Mouse (Mus musculus) cerebellum, adult (tissue): ENCODE results near the gene Msrb3.

ENCODE experiments used
- ATAC-seq: cut with Nextera tagmentation; 2 replicates; pipeline ENCODE4 v1.9.2; 2017; ENCODE audit warnings: mild to moderate bottlenecking, moderate library complexity, mixed read lengths; ENCODE audit not compliant: insufficient number of reproducible peaks, low FRiP score, low TSS enrichment

Msrb3 gene

DNA sequence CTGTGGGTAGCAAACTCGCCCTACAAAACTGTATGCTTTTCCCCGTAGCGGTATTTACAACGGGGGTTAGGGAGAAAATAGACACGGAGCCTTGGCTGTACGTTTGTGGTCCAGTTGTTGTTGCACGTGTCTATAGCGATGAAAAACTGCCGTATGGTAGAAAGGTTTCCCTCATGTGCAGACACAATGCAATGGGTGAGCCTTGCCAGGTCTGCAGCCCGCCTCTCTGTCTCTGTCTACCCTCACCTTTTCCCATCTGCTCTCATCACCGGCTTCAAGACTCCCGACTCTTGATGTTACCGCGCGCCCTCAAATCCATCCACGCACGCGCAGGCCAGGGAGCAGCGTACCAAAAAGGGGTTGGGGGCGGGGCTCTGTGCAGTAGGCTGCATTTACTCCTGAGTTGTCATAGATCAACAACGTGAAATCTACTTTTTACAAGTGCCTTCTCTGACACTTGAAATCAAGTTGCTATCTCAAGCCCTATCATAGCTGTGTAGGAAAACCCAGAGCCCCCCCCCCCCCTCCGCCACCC lies 29.6 kb downstream of the Msrb3 start:
- no peak for ATAC-seq

GRCm38 (mm10) chr10:120864446-120864845 lies 34.5 kb downstream of the Msrb3 start:
- ATAC-seq = no peak

- no peak for ATAC-seq
Measured at GRCm38 (mm10) chr10:120861674-120862073, 37.2 kb downstream of the Msrb3 start.

- ATAC-seq = no peak
Measured at GRCm38 (mm10) chr10:120861194-120861593, 37.7 kb downstream of the Msrb3 start.

- no peak for ATAC-seq
Measured at GRCm38 (mm10) chr10:120857531-120858001, 41.3 kb downstream of the Msrb3 start.

GRCm38 (mm10) chr10:120854329-120854728 lies 44.6 kb downstream of the Msrb3 start:
- no peak for ATAC-seq

GRCm38 (mm10) chr10:120853816-120854215 lies 45.1 kb downstream of the Msrb3 start:
- ATAC-seq = no peak

- no peak for ATAC-seq
Measured at GRCm38 (mm10) chr10:120851196-120851781, 47.6 kb downstream of the Msrb3 start.

DNA sequence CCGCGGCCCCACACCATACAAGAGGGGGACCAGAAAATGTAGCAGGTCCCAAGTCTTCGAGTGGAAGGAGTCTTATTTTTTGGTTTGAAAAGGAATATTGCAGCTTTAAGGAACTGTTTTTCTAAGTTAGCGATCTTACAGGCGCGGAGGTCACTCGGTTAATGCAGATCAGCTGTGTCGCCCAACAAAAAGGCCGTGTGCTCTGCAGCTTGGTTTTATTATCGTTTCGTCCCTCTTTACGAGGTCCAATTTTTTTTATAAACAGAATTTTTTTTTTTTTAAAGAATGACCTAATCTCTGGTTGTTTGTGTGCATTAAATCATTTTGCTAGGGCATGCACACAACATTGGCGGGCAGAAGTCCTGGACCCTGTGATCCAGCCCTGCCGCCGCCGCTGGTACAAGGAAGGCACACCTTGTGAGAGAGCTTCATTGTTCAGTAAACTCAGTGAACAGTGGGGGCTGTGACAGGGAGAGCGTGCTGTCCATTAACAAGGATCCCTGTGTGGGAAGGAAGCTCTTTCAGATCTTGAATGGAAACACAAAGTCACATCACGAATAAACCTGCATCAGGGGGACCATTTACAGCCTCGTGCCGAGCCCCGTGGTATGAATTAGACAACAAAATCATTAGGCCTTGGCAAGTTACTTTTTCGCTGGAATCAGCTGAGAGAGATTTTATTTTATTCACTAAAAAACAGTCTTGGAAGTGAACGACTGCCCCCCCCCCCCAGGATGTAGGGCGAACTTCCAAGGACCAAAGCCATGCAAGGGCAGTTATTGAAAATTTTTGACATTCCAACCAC lies 48.3 kb downstream of the Msrb3 start:
- ATAC-seq = no peak

- no peak for ATAC-seq
Measured at GRCm38 (mm10) chr10:120848677-120849076, 50.2 kb downstream of the Msrb3 start.

DNA sequence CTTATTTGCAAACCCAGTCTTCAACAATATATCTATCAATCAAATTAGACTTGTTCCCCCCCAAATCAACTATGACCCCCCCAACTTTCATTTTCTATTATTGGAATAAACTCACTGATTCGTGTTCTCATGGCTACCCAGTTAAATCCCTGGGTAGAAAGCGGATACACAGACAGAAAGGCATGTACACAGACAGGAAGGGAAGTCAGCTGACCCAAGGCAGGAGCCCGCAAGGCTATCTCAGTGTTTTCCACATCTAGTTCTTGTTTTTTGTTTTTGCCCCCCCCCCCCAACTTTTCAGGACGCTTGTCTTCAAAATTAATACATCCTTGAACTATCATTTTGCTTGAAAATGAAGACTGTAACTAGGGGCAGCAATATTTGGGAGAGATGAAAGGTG lies 51.1 kb downstream of the Msrb3 start:
- ATAC-seq = no peak

GRCm38 (mm10) chr10:120839966-120840365 lies 58.9 kb downstream of the Msrb3 start:
- no peak for ATAC-seq

GRCm38 (mm10) chr10:120834531-120834930 lies 64.4 kb downstream of the Msrb3 start:
- no peak for ATAC-seq

DNA sequence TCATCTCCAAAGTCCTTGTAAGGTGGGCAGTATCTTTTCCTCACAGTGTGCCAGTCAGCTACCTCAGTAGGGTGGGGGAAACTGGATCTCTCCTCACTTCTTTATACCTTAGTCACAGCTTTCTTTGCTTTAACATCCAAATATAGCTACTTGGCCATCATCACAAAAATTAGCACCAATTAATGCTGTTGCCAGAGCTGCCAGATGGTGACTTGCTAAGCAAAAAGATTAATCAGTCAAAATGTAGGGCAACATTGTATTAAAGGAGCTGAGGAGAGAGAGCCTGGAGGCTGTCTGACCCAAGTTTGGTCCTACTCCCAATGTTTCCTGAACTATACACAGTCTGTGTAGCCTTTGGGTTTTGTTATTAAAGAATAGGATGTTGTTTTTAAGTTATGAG lies 65.1 kb downstream of the Msrb3 start:
- peak; percentile 37; the same call in 1 of the 2 replicates for ATAC-seq

GRCm38 (mm10) chr10:120827761-120828160 lies 71.1 kb downstream of the Msrb3 start:
- ATAC-seq = no peak

DNA sequence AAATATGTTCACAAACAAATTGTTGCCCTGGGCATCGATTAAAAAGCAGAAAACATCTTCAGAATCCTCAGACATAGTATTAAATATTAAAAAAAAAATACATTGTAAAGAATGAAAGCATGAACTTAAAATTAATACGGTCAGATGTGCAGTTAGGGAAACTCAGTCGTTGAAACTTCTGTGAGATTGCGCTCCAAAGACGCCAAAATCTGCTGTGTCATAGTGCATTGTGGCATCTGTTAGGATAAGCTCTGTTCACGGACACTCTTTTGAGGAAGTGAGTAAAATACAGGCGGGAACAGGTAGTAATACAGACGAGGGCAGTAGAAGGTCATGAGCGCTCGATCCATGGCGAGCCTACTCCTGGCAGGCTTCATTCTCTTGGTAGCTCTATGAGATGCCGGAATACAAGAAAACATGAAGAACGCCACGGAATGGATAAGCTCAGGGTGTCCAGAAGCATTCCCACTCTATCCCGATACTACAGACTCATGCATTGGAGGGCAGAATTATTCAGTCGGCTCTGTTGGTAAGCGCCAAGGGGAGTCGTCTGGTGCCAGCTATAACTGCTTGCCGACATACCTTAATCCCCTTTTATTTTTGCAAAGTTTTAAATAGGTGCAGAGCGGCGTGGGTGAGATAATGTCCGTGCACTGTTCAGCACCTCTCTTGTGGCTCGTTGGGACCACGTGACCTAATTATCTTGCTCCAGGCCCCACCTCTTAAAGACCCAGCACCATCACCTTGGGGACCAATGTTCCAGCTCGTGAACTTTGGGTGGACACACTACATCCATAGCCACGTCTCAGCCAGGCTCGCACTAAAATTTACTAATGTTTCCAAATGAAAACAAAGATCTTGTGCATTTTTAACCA lies 71.9 kb downstream of the Msrb3 start:
- no peak for ATAC-seq

DNA sequence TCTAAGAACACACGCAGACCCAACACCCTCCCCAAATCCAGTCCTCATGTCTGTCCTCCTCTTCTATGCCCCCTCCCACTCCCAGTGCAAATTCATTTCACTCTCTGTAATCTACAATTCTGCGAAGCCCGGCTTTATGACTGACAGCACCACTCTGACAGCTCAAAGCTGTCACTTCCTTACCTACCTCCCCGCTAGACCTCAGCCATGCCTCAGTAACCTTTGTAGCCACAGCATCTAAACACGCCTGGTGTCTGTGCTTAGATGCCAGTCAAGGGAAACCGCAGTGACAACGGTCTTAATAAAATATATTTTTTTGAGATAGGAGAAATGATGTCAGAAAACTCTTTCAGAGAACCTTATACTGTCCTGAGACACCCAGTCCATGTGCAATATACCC lies 72.5 kb downstream of the Msrb3 start:
- no peak for ATAC-seq

GRCm38 (mm10) chr10:120825594-120825993 lies 73.3 kb downstream of the Msrb3 start:
- no peak for ATAC-seq

- ATAC-seq = no peak
Measured at GRCm38 (mm10) chr10:120821491-120822358, 77.2 kb downstream of the Msrb3 start.
